Mouse (Mus musculus) liver, embryonic 14.5 days (tissue): ENCODE data around the gene Acp7.

ENCODE experiments used
- CTCF ChIP-seq: IDR thresholded peaks from 2 replicates; pipeline ENCODE4 v1.5.1; 2016; ENCODE audit warnings: antibody characterized with exemption, low read depth, control low read depth
- EP300 ChIP-seq: IDR thresholded peaks from 2 replicates; pipeline ENCODE4 v1.6.1; 2016; ENCODE audit warnings: antibody characterized with exemption, low read depth

DNA sequence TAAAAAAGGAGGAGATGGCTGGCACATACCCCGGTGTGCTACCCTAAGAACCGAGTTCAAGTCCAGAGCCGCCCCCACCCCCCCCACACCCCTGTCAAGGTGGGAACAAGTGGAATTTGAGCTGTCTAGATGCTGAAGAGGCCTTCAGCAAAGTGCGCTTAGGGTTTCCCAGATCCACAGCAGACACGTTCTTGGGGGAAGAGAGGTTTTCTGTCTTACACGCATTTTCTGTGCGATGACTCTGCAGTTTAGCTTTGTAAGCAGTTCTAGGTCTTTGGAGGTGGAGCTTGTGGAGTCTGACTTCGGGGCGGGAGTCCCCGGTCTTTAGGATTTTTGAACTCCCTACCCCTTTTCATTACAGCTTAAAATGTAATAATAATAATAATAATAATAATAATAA, at the start of gene Acp7:
- TF ChIP-seq CTCF (no peak), EP300 (no peak)
